Mouse (Mus musculus) c-Kit-positive CD71-negative TER-119-negative erythroid progenitor cells, embryonic 14.5 days (primary cell): ENCODE data around the gene Slc34a2.

Experiments used
- DNase-seq: peaks from one replicate; pipeline ENCODE4 v3.0.0-alpha.2; 2013; ENCODE audit warnings: low read depth

Slc34a2 gene

DNA sequence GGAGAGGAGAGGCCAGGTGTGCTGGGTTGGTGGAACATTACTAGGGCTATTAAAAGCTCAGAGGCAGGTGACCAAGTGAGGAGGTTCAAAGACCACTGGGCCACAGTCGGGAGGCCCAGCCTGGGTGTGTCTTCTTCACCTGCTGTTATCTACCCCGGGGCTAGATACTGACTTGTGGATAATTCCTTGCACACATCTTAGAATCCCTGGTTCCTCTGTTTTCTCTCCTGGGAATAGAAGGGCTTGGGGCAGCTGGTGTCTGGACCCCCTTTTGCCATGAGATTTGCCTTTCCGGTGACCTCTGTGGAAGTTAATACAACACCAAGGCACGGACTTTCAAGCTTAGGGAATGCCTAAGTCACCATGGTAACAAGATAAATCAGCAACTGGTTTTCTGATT is 72.3 kb downstream of the Slc34a2 start:
- DNase-seq = no peak

DNA sequence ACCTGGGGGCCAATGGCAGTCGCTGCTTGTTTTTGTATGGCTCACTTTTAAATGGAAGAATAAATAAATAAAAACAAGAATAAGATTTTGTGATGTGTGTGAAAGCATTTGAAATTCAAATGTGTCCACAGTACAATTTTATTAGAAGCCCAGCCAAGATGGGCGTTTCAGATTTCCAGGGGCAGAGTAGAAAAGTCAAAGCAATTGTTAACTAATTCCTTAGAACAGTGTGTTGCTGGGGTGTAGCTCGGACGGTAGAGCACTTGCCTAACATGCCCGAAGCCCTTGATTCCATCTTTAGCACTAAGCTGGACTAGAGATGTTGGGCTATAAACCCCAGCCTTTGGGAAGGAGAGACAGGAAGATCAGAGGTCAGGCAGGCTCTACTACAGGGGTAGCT is 73.2 kb downstream of the Slc34a2 start:
- no peak for DNase-seq

DNA sequence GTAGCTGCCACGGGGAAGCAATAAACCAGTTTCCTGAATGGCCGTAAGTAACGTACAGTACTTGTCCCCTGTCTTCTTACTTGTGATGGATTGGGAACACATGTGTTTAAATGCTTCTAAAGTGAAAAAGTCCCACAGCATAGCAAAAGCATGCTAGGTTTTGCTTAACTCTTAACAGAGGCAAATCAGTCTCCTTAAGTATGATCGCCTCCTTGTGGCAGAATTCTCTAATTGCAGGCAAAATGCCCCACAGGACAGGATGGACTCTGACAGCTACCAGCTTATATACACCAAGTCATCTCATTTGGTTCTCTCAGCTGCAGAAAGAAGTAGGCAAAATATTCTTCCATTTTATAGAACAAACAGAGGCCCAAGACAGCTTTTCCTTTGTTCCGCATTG is 75.1 kb downstream of the Slc34a2 start:
- no peak for DNase-seq

DNA sequence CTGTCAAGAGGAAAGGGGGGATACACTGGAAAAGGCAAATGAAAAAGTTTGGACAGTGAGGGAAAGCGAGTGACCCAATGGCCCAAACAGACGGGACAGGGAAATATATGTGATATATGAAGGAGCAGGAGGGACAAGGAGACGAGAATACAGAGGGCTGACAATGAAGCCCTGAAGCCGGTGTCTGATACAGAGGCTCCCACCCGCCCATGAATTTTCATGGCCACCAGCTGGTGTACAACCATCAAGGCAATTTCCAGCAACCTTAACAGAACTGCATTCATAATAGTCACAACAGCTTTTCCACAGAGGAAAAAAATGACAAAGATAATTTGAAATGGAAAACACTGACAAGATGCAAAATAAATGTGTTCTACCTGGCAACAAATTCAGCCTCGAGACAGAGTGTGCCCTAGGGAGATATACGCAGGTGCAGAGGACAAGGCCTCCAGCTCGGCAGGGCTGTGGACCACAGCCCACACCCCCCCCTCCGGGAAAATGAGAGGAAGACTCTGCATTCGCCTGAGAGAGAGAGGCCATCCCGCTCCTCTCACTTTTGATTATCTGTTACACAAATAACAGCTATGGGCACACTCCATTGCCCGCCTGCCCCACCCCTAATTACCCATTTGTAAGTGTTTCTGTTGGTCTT is 76.9 kb downstream of the Slc34a2 start:
- no peak for DNase-seq

DNA sequence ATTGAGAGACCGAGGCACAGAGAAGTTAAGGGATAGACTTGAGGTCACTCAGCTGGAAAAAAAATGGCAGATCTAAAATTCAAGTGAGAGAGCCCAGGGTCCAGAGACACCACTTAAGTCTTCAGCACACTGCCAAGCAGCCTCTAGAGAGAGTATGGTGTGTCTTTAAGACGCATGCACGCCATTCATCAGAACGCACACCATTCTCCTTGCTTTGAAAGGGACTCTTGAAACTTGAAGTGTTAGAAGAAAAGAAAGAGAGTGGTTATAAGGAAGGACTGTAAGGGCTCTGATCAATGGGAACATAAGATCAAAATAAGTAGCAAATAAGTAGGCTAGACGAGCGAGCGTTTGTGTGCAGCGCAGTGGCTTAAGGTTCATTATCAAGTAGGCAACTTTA is 80.3 kb downstream of the Slc34a2 start:
- DNase-seq = no peak

DNA sequence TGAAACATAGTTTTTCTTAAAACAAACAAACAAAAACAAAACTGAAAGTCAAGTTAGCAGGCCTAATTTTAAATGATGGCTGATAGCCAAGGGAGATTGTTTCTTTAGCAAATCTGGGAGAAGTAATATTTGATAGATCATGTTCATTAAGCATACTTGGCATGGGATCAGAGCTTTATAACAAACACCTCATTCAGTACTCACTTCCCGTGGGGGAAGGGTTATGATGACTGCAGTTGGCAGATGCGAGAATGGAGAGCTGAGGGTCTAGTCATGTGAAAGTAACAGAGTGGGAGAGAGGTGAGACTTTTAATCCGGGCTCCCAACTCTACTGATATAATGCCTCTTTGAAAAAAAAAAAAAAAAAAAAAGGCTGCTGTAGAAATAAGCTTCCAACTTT is 81.8 kb downstream of the Slc34a2 start:
- no peak for DNase-seq
